Mouse (Mus musculus): ENCODE results near the gene Ap1s3.

DNA sequence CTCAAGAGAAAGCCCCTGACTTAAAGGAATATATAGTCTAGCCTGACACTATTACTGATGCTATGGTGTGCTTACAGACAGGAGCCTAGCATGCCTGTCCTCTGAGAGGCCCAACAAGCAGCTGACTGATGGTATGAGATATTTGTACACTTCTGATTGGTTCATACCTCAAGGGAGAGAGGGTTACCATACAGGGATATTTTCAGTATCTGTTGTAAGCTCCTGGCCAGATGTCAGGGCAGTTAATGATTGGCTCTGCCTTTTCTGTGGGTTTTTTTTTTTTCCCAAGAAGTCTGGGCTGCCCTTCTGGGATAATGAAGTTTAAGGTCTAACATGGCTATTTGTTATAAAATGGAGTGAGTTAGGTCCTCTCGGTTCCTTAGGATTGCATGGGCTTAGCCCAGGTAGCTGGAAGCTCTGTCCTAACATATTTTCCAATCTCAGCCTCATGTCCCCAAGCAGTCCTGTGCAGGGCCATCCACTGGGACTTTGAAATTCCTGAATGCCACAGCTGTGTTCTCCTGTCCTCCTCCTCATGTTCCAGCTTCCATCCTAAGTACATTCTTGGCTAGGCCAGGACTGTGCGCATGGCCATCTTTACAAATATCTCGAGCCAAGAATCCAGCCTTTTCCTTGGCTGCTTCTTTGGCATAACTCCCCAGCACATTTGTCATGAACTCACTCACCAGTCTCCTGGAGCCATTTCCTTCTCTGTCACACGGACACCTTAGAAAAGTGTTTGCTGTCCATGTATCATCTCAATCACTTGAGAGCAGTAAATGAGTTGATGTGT lies 81.6 kb downstream of the Ap1s3 start:
- TF ChIP-seq CTCF (IDR thresholded peaks at IDR 0.05; ENCODE audit: extremely low read depth, insufficient read depth, insufficient read length, insufficient replicate concordance) (no peak), POLR2A (IDR thresholded peaks at IDR 0.05; ENCODE audit: low read depth, low read length) (no peak)

Measured in spleen, adult 2 months (tissue).